Mouse (Mus musculus): ENCODE data around the gene Vmn1r16. TPM values are rescaled to one million over a fixed set of nuclear protein-coding genes. Genes with fewer than 3 reads are reported as not detected.
"Not testable (repeated sequence)": the region's sequence is repeated elsewhere in the genome, so short reads cannot be mapped to it uniquely, and the experiment has no call there.

Vmn1r16 gene
- total RNA-seq (2022), result not detected

DNA sequence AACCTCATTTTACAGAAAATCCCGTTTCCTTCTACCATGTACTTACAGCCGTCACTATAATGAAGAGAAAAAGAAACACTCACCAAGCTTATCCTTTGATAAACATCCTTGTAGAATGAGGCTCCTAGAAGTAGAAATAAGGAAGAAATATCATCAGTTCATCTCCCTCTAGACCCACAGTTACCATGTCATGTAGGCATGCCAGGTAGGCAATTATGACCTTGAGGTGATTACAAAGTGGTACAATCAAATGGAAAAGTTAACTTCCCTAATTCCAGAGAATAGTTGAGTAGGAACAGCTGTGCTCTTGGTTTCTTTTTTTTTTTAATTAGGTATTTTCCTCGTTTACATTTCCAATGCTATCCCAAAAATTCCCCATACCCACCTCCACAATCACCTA is at the start of gene Vmn1r16:
Gene Vmn1r16, minus strand, starts transcription at position 101 of the 400 bp plus-strand sequence.
- no peak for DNase-seq

- no peak for DNase-seq
Observed at GRCm38 (mm10) chr6:57367496-57367895, 38.2 kb upstream of the Vmn1r16 start.

- not testable (repeated sequence) for DNase-seq
Observed at GRCm38 (mm10) chr6:57365866-57366265, 36.6 kb upstream of the Vmn1r16 start.

- DNase-seq, result no peak
Observed at GRCm38 (mm10) chr6:57363627-57364026, 34.3 kb upstream of the Vmn1r16 start, which contains the start of gene Vmn1r17. Gene Vmn1r17 (minus strand): TSS chr6:57363727.

DNA sequence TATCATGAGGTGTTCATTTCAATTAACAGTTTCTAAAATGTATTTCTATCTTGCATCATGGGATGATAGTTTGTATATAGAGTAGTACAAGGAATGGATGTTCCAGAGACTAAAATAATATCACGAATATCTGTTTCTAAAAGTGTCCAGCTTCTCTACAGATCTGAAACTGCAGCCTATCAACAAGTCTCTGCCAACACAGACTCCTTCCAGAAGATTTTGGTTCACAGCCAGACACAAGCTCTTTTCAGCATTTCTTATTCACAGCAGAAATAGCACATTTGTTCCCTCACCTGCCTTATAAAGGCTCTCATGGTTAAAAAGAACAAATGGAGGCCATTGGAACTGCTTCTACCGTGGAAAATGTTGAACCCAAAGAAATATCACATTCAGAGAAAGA is 27.6 kb upstream of the Vmn1r16 start:
- DNase-seq, result no peak

DNA sequence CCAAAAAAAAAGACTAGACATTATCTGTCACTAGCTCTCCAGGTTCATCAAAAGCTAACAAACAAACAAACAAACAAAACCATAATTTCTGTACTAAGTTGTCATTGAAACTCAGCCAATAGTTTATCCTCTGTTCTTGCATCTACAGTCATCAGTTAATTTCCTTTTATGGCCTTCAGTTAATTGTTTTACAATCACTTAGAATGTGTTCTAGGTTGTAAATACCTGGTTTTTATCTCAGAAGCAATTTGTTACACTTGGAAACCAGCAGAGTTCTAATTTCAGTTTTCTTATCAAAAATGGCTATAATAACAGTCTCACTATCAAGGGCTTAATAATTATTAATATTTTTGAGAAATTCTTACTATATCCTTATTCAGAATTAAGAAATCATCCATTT is 3.1 kb downstream of the Vmn1r16 start:
- no peak for DNase-seq

DNA sequence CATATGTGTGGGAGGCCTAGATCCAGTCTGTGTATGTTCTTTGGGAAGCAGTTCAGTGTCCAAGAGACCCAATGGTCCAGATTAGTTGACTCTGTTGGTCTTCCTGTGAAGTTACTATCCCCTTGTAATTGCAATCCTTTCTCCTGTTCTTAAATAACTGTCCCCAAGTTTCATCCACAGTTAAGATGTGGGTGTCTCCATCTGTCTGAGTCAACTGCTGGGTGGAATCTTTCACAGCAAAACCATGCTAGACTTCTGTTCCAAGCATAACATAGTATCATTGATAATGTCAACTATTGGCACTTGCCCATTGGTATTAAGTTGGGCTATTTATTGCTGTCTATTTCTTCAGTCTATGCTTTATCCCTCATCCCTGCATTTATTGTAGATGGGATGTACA is 50.3 kb downstream of the Vmn1r16 start:
- no peak for DNase-seq

- no peak for DNase-seq
Observed at GRCm38 (mm10) chr6:57272517-57272916, 56.8 kb downstream of the Vmn1r16 start.

GRCm38 (mm10) chr6:57271881-57272280 is 57.4 kb downstream of the Vmn1r16 start:
- no peak for DNase-seq

Other genes starting within 250 kb of the Vmn1r16 start
- gene Vmn1r10, start 220.0 kb downstream of the Vmn1r16 start, total RNA-seq (2022), result not detected
- gene Vmn1r11, start 196.0 kb downstream of the Vmn1r16 start, total RNA-seq (2022), result not detected
- gene Vmn1r12, start 172.6 kb downstream of the Vmn1r16 start, total RNA-seq (2022), result not detected
- gene Vmn1r13, start 126.2 kb downstream of the Vmn1r16 start, total RNA-seq (2022), result not detected
- not detected for gene Vmn1r14, start 97.8 kb downstream of the Vmn1r16 start, total RNA-seq (2022)
- gene Vmn1r15, start 71.5 kb downstream of the Vmn1r16 start, total RNA-seq (2022), result under 1 TPM in 1 of 4 experiments, not detected in 3; 0.14 TPM
- not detected for gene Vmn1r17, start 34.2 kb upstream of the Vmn1r16 start, total RNA-seq (2022)
- under 1 TPM in 1 of 4 experiments, not detected in 3; 0.03 TPM for gene Vmn1r18, start 66.3 kb upstream of the Vmn1r16 start, total RNA-seq (2022)
- not detected for gene Vmn1r19, start 74.3 kb upstream of the Vmn1r16 start, total RNA-seq (2022)
- gene Vmn1r20, start 99.4 kb upstream of the Vmn1r16 start, total RNA-seq (2022), result not detected
- 10 to 100 TPM; 26.2 to 45.5 (median 38.4) TPM for gene Ppm1k, start 206.0 kb upstream of the Vmn1r16 start, total RNA-seq (2022)

All from adrenal gland, adult 8-10 months (tissue).